Mouse (Mus musculus) hindbrain, embryonic 13.5 days (tissue): ENCODE measurements at regions not wholly inside any gene's neighbourhood (a gene's known extent, or its start where the extent isn't known, plus 50 kb on each side); places are given as distances from the start of the nearest gene placed in this dataset.

Experiments used
- ATAC-seq: fragments of 200-750 bp; cut with Nextera tagmentation; 2 replicates; pipeline ENCODE4 v1.8.0; 2017; ENCODE audit warnings: moderate TSS enrichment; ENCODE audit not compliant: low FRiP score
- H3K27ac ChIP-seq: fragments of 300-500 bp; sonication (generic); 2 replicates; pipeline ENCODE4 v1.5.1; 2015; ENCODE audit warnings: inconsistent platforms, mild to moderate bottlenecking, moderate library complexity
- H3K27me3 ChIP-seq: fragments of 300-500 bp; sonication (generic); 2 replicates; pipeline ENCODE4 v1.6.1; 2015; ENCODE audit warnings: mild to moderate bottlenecking, inconsistent platforms
- H3K36me3 ChIP-seq: fragments of 300-500 bp; sonication (generic); 2 replicates; pipeline ENCODE4 v1.6.1; 2015; ENCODE audit warnings: mild to moderate bottlenecking, inconsistent platforms
- H3K4me1 ChIP-seq: fragments of 300-500 bp; sonication (generic); replicated peaks from 2 replicates; pipeline ENCODE4 v1.6.1; 2015; ENCODE audit warnings: inconsistent platforms
- H3K4me2 ChIP-seq: fragments of 300-500 bp; sonication (generic); 2 replicates; pipeline ENCODE4 v1.6.1; 2015; ENCODE audit warnings: inconsistent platforms, mild to moderate bottlenecking, moderate library complexity
- H3K4me3 ChIP-seq: fragments of 300-500 bp; sonication (generic); 2 replicates; pipeline ENCODE4 v1.5.1; 2015; ENCODE audit warnings: mild to moderate bottlenecking, inconsistent platforms
- H3K9ac ChIP-seq: fragments of 300-500 bp; sonication (generic); 2 replicates; pipeline ENCODE4 v1.6.1; 2015; ENCODE audit warnings: mild to moderate bottlenecking, inconsistent platforms
- H3K9me3 ChIP-seq: fragments of 300-500 bp; sonication (generic); 2 replicates; pipeline ENCODE4 v1.6.1; 2016; ENCODE audit warnings: inconsistent platforms
- WGBS: fragments of 180-500 bp; shearing (Covaris S2); methylation state at CpG from one replicate; pipeline ENCODE4 v1.1.7; 2015; 5-methylcytosine and 5-hydroxymethylcytosine counted together

DNA sequence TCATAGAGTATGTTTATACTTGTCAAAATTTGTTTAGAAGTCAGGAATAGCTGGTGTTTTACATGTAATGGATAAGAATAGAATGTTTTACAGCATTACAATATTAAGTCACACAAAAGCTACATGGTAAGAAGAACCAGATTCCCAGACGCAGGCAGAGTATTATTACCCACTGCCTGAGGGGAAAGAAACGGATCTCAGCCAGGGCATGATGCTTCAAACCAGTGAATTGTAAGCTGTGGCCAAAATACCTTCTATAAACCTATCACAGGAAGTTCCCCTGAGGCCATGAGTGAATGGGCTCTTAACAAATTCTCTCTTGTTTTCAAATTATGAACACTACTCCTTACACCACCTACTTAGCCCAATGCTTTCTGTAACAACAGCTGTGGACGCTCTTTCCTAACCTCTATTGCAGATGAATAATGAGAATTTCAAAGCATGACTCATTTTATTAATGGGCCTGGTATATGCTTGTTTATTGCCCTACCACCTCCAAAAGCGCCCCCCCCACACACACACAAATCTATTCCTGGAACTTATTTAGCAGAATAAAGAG lies 932.0 kb downstream of the Jrkl start:
- Histone ChIP-seq H3K9me3 (no peaks in the 10 kb centered on the region), H3K36me3 (no peaks in the 10 kb centered on the region), H3K4me1 (no peaks in the 10 kb centered on the region), H3K27ac (no peak overlapping the region), H3K27me3 (no peaks in the 10 kb centered on the region), H3K4me2 (no peak overlapping the region), H3K9ac (no peak overlapping the region), H3K4me3 (no peak overlapping the region)
- ATAC-seq, result no peak
- WGBS, result 74% methylated on average over 4 of the region's 4 CpGs

DNA sequence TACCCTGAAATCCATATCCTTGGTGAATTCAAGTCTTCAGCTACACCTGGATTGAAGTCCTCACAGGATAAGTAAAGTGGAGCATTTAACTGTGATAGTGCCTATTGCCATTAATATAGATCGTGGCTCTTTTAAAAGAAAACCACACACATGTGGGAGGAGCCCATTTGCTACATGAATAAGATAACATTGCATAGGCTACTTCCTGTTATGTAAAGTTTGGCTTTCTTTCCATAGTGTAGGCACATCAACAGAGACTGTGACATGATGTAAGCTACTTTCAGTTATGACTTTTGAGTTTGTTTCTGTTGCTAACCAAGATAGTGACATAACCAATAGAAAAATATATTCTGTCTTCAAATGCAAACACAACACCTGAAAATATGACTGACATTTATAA lies 932.6 kb downstream of the Jrkl start:
- no peaks in the 10 kb centered on the region for H3K4me1 ChIP-seq
- H3K9ac ChIP-seq, result no peak overlapping the region
- H3K36me3 ChIP-seq, result no peaks in the 10 kb centered on the region
- 80% methylated on average over 1 of the region's 1 CpGs for WGBS
- H3K27ac ChIP-seq, result no peak overlapping the region
- H3K4me3 ChIP-seq, result no peak overlapping the region
- H3K4me2 ChIP-seq, result no peak overlapping the region
- ATAC-seq, result no peak
- no peaks in the 10 kb centered on the region for H3K27me3 ChIP-seq
- H3K9me3 ChIP-seq, result no peaks in the 10 kb centered on the region
